Mouse (Mus musculus): Measurements from ENCODE around the gene Tbc1d10a.

DNA sequence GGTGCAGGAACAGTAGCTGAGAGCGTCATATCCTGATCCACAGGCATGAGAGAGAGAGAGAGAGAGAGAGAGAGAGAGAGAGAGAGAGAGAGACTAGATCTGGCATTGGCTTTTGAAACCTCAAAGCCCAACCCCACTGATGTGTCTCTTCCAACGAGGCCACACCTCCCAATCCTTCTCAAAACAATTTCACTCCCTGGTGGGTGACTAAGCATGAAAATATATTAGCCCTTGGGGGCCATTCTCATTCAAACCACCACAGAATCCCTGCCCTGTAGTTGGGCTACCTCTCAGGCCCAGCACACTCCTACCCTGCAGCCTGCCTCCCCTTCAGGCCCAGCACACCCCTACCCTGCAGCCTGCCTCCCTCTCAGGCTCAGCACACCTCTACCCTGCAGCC lies 66.3 kb downstream of the Tbc1d10a start:
- TF ChIP-seq CEBPB (IDR thresholded peaks at IDR 0.05; ENCODE audit: insufficient read depth, poor library complexity, severe bottlenecking) (no peak), POLR2A (IDR thresholded peaks at IDR 0.05; ENCODE audit: insufficient read length, low read depth) (no peak), SRF (IDR thresholded peaks at IDR 0.05; ENCODE audit: control insufficient read depth, insufficient read length, low read depth) (no peak)

Measured in myocyte (in vitro differentiated cells).